Mouse (Mus musculus): ENCODE measurements at regions not wholly inside any gene's neighbourhood (a gene's known extent, or its start where the extent isn't known, plus 50 kb on each side); places are given as distances from the start of the nearest gene placed in this dataset.

- intact Hi-C loops (cut with DNase I), result no loop called here
- no peak for DNase-seq (ENCODE audit: low spot score in 2 of 2)
These were observed 386.7 kb upstream of the Btbd3 start for GRCm38 (mm10) chr2:137869676-137870075.

DNA sequence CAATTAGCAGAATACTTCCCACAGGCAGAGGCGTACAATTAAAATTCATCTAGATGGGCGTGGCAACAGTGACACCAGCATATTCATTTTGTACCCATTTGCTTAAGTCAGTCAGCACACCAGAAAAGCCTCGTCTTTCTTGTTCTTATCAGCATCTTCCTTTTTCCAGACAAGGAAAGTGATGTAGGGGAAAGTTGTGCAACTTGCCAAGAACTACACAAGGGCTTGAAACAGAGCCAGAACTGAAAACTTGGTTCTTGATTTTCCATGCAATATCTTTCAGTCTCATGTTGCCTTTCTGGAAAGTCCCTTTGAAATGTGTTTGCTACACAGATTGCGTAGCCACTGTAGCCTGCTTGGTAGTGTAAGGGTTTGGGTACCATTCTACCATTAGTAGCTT, 401.9 kb upstream of the Btbd3 start:
- intact Hi-C loops (cut with DNase I), result no loop called here

GRCm38 (mm10) chr2:137853399-137854259, 402.7 kb upstream of the Btbd3 start:
- intact Hi-C loops (cut with DNase I), result no loop called here
- DNase-seq (ENCODE audit: low spot score in 2 of 2), result no peak

More for the DNA sequence above, 401.9 kb upstream of the Btbd3 start:
- peak in 1 of 2 experiments; percentile 1 for DNase-seq (ENCODE audit: low spot score in 2 of 2)

DNA sequence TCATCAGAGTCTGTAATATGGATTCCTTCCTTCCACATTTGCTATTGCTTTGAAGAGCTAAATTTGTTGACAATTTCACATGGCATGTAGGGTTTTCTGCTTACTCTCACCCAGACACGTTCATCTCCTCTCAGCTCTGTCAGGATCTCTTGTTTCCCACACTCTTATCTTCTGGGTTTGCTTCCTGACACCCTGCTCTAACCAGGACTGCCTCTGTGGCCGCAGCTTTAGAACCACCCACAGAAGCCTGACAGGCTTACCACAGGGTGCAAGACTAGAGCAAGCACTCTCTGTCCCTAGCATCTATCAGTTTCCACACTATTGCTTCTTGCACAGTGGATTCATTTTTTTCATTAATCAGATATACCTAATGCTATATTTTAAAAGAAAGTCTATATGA, 408.5 kb upstream of the Btbd3 start:
- DNase-seq (ENCODE audit: low spot score in 2 of 2), result no peak
- intact Hi-C loops (cut with DNase I), result no loop called here

DNA sequence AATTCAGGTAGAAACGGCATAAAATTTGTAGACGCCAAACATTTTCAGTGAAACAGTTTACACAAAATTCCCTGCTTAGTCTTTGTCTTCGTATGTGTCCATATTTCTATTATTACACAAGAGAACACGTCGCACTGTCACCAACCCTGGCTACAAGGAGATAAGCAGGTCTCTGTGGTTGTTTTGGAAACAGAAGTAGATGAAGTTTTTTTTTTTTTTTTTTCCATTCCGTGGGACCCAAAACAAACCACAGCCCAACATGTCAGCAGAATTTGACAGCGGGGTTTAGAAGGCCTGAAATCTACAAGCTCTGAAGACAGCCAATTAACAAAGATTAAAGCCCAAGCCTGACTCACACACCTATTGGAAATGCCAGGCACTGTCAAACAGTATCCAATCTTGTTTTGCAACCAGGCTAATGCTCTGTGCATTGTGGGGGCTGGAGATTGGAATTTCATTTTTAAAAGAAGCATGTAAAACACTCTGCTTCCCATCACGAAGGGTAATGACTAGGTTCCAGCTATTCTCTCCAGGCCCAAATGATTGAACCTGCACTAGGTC, 428.5 kb upstream of the Btbd3 start:
- intact Hi-C loops (cut with DNase I), result no loop called here
- no peak for DNase-seq (ENCODE audit: low spot score in 2 of 2)

DNA sequence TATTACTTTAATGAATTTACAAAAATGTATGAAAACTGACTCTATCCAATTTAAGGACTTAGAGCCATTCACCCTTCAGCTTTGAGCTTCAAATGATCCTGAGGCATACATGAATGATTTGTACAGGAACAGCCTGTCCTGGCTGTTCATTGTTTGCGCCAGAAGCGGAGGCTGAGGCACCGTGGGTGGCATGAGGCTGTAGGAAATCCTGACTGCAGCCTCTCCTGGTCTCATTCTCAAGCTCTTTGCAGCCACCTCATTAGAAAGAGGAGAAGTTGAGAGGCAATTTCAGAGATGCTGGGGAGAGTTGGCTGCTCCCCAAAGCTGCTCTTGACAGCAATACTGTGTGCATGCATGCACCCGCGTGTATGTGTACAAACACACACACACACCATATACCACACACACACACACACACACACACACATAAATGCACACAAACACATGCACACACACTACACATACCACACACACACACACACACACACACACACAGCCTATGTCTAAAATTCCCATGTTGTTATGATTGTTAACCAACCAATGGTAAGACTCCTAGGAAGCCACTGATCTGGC, 434.9 kb upstream of the Btbd3 start:
- peak; percentile 19 to 35 for DNase-seq (ENCODE audit: low spot score in 2 of 2)
- intact Hi-C loops (cut with DNase I), result no loop called here

- no peak for DNase-seq (ENCODE audit: low spot score in 2 of 2)
- intact Hi-C loops (cut with DNase I), result no loop called here
These were observed 441.4 kb upstream of the Btbd3 start for GRCm38 (mm10) chr2:137814945-137815344.

DNA sequence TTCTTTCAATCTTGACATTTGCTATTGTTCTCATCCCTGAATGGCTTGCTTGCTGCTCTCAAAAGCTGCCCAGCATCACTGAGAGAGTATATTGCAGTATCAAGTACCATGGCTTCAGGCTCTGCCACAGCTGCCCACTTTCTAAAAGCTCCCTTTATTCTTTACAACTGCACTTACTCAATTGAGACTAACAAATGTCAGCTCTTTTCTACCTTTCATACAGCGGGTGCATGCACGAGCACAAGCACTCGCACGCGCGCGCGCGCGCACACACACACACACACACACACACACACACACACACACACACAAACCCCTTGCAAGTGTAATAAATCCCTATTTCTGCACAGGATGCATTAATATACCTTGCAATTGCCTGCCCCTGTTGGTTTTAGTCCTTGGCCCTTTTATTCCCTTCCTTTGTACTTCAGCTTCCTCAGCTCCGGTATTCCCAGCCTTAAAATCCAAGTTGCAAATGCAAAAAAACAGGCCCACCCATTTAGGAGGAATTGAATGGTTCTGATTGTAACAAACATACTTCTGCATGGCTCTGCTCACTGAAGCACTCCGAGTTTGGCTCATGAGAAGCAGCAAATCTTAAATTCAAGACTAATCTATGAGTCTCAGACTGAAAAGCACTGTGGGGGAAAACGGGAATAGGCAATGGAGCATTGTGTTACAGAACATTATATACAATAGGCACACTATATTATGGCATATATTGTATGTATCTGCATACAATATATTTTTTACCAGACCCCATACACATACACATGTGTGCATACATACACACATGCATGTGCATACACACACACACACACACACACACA, 447.7 kb upstream of the Btbd3 start:
- DNase-seq (ENCODE audit: low spot score in 2 of 2), result peak in 1 of 2 experiments; percentile 8
- intact Hi-C loops (cut with DNase I), result no loop called here

- intact Hi-C loops (cut with DNase I), result no loop called here
- DNase-seq (ENCODE audit: low spot score in 2 of 2), result no peak
These were observed 448.6 kb upstream of the Btbd3 start for GRCm38 (mm10) chr2:137807594-137808295.

DNA sequence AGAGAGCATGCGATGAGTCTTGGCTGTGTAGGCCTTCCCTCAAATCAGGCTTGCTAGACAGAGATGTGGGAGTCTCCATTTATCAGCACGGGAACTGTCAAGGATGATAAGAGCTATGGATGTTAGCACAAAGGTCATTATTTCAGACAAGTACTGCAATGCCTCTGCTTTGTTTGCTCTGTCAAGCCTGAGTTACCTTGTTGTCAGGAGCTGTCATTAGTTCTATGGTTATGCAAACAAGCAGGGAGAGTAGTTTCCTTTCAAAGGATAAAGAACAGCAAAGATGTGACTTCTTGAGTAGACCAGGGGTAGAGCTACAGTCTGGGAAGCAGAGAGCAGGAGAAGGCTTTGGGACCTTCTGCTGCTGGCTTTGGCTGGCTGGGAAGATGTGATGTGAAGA, 461.5 kb upstream of the Btbd3 start:
- intact Hi-C loops (cut with DNase I), result no loop called here
- no peak for DNase-seq (ENCODE audit: low spot score in 2 of 2)

- DNase-seq (ENCODE audit: low spot score in 2 of 2), result no peak
- intact Hi-C loops (cut with DNase I), result no loop called here
These were observed 472.3 kb upstream of the Btbd3 start for GRCm38 (mm10) chr2:137784091-137784490.

DNA sequence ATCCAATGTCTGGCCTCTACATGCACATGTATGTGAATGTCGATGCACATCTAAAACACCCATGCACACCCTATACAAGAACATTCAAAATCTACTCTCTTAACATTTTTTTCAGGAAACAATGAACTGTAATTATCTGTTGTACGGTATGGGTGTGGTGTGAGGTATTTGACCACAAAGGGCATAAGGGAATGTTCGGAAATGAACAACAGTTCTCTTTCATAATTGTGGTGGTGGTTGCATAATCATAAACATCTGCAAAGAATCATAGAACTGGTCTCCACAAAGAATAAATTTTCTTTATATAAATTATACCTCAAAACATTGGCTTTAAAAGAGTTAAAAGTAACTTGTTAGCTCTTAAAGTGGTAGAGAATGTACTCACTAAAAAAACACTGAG, 478.9 kb upstream of the Btbd3 start:
- intact Hi-C loops (cut with DNase I), result no loop called here
- no peak for DNase-seq (ENCODE audit: low spot score in 2 of 2)

- no peak for DNase-seq (ENCODE audit: low spot score in 2 of 2)
- intact Hi-C loops (cut with DNase I), result no loop called here
These were observed 491.6 kb upstream of the Btbd3 start for GRCm38 (mm10) chr2:137764785-137765184.

DNA sequence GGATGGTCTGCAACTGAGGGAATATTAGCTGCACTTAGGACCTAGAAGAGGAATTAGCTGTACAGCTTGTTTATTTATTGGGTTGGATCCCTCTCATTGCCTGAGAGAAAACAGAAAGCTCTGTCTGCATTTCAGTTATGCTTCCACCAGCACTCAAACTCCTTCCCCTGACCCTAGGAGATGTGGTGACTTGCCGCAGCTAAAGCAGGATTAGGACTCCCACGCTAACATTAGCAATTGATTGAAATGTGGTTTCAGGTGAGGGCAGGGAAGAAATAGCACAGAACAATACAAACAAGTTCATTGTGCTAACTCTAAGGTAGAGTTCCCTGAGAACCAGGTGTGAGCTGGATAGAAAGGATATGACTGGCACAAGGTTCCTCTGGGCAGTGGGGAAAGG, 496.9 kb upstream of the Btbd3 start:
- intact Hi-C loops (cut with DNase I), result no loop called here
- DNase-seq (ENCODE audit: low spot score in 2 of 2), result no peak

GRCm38 (mm10) chr2:137758389-137758788, 498.0 kb upstream of the Btbd3 start:
- intact Hi-C loops (cut with DNase I), result no loop called here
- DNase-seq (ENCODE audit: low spot score in 2 of 2), result no peak

- no peak for DNase-seq (ENCODE audit: low spot score in 2 of 2)
These were observed 498.8 kb upstream of the Btbd3 start for GRCm38 (mm10) chr2:137757231-137758212.

DNA sequence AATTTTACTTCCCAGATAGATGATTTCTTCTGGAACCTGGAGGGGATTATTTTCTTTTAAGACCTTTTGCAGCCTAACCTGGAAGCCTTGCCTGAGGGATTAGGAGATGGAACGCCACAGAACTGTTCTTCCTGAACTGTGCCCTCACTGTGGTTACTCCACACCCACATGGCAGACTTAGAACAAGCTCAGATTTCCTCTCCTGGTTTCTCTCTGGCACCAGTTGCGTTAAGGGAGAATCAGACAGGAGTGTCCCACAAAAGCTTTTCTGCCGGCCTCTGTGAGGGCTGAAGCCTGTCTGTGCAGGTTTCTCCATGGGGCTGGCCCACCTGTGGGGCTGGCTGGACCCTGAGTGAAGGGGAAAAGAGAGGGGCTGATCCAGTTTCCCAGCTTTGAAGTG, 500.1 kb upstream of the Btbd3 start:
- intact Hi-C loops (cut with DNase I), result no loop called here
- DNase-seq (ENCODE audit: low spot score in 2 of 2), result no peak

More at GRCm38 (mm10) chr2:137757231-137758212, 498.8 kb upstream of the Btbd3 start:
- intact Hi-C loops (cut with DNase I), result no loop called here

DNA sequence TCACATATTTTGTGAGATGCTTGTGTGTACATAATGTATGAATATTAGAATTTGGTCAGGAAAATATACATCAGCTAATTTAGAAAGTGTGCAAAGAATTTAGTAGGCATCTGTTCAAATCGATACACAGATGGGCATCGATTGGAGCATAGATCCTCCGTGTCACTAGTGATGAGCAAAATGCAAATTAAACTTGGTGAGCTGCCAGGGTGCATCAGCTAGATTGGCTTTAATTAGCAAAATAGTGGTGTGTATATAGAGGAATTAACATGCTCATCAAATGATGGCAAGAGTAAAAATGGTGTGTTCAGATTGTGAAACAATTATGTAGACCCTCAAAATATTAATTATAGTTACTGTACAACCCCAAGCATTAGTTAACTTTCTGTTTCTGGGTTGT, 501.9 kb upstream of the Btbd3 start:
- DNase-seq (ENCODE audit: low spot score in 2 of 2), result no peak
- intact Hi-C loops (cut with DNase I), result no loop called here
